Mouse (Mus musculus) heart, postnatal 0 days (tissue): ENCODE measurements around the gene Id1. TPM values are rescaled to one million over a fixed set of nuclear protein-coding genes. Genes with fewer than 3 reads are reported as not detected.

Experiments used
- ATAC-seq: fragments of 200-750 bp; cut with Nextera tagmentation; 2 replicates; pipeline ENCODE4 v1.8.0; 2017; ENCODE audit warnings: low read depth, moderate number of reproducible peaks, moderate library complexity; ENCODE audit not compliant: insufficient read depth
- DNase-seq: peaks from one replicate; pipeline ENCODE4 v3.0.0-alpha.2; 2016; ENCODE audit warnings: low spot score
- H3K27ac ChIP-seq: fragments of 300-500 bp; sonication (generic); 2 replicates; pipeline ENCODE4 v1.5.1; 2014; ENCODE audit warnings: low read depth, mild to moderate bottlenecking
- H3K27me3 ChIP-seq: fragments of 300-500 bp; sonication (generic); 2 replicates; pipeline ENCODE4 v1.6.1; 2014; ENCODE audit warnings: low read length, mixed read lengths; ENCODE audit not compliant: control insufficient read depth, insufficient read depth
- H3K36me3 ChIP-seq: fragments of 300-500 bp; sonication (generic); replicated peaks from 2 replicates; pipeline ENCODE4 v1.6.1; 2014; ENCODE audit warnings: low read length, mixed read lengths; ENCODE audit not compliant: control insufficient read depth, insufficient read depth
- H3K4me1 ChIP-seq: fragments of 300-500 bp; sonication (generic); 2 replicates; pipeline ENCODE4 v1.6.1; 2014; ENCODE audit warnings: antibody characterized with exemption; ENCODE audit not compliant: control insufficient read depth, insufficient read depth
- H3K4me2 ChIP-seq: fragments of 300-500 bp; sonication (generic); 2 replicates; pipeline ENCODE4 v1.6.1; 2014; ENCODE audit warnings: low read depth, mild to moderate bottlenecking, low read length, moderate library complexity
- H3K4me3 ChIP-seq: fragments of 300-500 bp; sonication (generic); 2 replicates; pipeline ENCODE4 v1.5.1; 2014; ENCODE audit warnings: low read depth, low read length
- H3K9ac ChIP-seq: fragments of 300-500 bp; sonication (generic); replicated peaks from 2 replicates; pipeline ENCODE4 v1.6.1; 2014; ENCODE audit warnings: low read depth, low read length, mixed read lengths
- H3K9me3 ChIP-seq: fragments of 300-500 bp; sonication (generic); replicated peaks from 2 replicates; pipeline ENCODE4 v1.6.1; 2016; ENCODE audit warnings: low read length; ENCODE audit not compliant: control insufficient read depth
- CTCF ChIP-seq: IDR thresholded peaks from 2 replicates; pipeline ENCODE4 v1.5.1; 2016; ENCODE audit warnings: antibody characterized with exemption, control low read depth, low read depth
- EP300 ChIP-seq: IDR thresholded peaks from 2 replicates; pipeline ENCODE4 v1.6.1; 2016; ENCODE audit warnings: antibody characterized with exemption, low read depth
- WGBS: fragments of 180-500 bp; shearing (Covaris S2); extraction: QIAGEN DNeasy Blood & Tissue Kit; methylation state at CpG from one replicate; pipeline ENCODE4 v1.1.7; 2014; 5-methylcytosine and 5-hydroxymethylcytosine counted together
- polyA plus RNA-seq: library from polyadenylated mRNA; unstranded; fragments of >200 nt; fragmentation: Nextera tagmentation; extraction: Ambion mirVana; gene quantifications from 2 replicates; pipeline ENCODE4 v1.2.1, GENCODE M21; 2015
- total RNA-seq: library from RNA; depleted of rRNA; stranded (reverse); fragments of >200 nt; gene quantifications from 2 replicates; pipeline ENCODE4 v1.2.3, GENCODE M21; 2014; ENCODE audit warnings: low replicate concordance

Gene Id1
- total and polyA plus RNA-seq, 2 experiments from 2014 or later = 46.7 to 188 TPM

DNA sequence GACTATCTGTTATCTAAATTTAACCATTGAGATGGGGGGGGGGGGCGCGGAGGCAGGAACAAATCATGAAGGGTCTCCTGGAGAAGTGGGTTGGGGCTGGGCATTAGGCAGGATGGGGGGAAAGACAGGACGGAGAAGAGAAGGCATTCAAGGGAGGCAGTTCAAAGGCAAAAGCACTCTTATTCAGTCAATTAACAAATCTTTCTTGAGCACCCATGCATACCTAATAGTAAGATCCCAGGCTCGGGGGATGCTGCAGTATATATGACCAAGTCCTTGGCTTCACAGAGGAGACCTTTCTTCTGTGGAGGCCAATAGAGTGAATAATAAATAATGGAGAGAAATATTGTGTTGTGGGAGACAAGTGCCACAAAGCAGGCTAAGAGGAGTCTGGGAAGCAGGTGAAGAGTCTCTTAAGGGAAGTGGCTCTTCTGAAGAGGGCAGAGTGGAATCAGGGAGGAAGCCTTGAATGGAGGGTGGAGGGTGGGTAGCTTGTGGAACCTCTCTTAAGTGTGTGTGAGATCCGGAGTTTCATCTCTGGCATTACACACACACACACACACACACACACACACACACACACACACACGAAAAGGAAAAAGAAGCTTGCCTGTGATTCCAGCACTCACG lies 29.1 kb downstream of the Id1 start:
- DNase-seq (no peak), ATAC-seq (no peak)
- Histone ChIP-seq H3K4me2 (no peak overlapping the region), H3K4me3 (no peak overlapping the region), H3K9me3 (no peaks in the 10 kb centered on the region), H3K9ac (no peak overlapping the region), H3K4me1 (peaks cover 3% of the 10 kb centered on the region), H3K36me3 (no peaks in the 10 kb centered on the region), H3K27me3 (no peaks in the 10 kb centered on the region), H3K27ac (no peak overlapping the region; the same call in 1 of the 2 replicates)
- TF ChIP-seq EP300 (no peak), CTCF (no peak)
- WGBS = 27% methylated on average over 7 of the region's 7 CpGs

DNA sequence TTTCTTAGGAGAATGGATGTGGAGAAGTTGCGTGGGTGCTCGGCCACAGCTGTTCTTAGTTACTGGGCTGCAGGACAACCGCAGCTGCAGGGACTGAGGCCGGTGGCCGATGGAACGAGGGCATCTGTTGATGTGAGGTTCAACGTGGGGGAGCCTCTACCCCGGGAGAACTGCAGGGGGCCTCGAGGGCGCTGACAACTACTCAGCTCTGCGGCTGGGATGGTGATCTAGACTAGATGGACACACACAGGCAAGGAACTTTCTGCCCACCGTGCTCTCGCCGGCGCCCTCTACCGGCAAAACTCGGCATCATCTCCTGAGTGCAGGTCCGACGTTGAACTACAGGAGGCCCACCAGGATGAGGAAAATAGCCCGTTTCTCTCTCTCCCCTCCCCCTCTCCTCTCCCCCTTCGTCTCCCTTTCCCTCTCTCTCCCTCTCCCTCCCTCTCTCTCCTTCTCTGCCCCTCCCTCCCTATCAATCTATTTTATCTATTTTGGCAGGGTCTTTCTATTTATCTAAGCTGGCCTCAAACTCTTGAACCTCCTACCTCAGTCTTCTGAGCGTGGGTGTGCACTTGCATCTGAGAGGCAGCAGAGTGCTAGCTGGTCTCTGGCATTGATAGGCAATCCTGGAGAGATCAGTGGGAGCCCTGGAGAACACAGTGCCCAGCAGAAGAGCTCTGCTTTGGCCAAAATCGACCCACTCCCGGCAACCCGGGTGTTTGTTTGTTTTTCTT lies 30.5 kb downstream of the Id1 start:
- peak overlapping the region; percentile 36 for H3K27ac ChIP-seq
- peaks cover 3% of the 10 kb centered on the region for H3K4me1 ChIP-seq
- DNase-seq = peak; percentile 79
- WGBS = 15% methylated on average over 25 of the region's 25 CpGs
- H3K9ac ChIP-seq = no peak overlapping the region
- H3K9me3 ChIP-seq = no peaks in the 10 kb centered on the region
- peak; percentile 80 for ATAC-seq
- H3K4me2 ChIP-seq = peak overlapping the region; percentile 20; the same call in 1 of the 2 replicates
- TF ChIP-seq CTCF (peak; percentile 92), EP300 (peak; percentile 56; the same call in 1 of the 2 replicates)
- H3K4me3 ChIP-seq = no peak overlapping the region
- H3K27me3 ChIP-seq = no peaks in the 10 kb centered on the region
- H3K36me3 ChIP-seq = no peaks in the 10 kb centered on the region

DNA sequence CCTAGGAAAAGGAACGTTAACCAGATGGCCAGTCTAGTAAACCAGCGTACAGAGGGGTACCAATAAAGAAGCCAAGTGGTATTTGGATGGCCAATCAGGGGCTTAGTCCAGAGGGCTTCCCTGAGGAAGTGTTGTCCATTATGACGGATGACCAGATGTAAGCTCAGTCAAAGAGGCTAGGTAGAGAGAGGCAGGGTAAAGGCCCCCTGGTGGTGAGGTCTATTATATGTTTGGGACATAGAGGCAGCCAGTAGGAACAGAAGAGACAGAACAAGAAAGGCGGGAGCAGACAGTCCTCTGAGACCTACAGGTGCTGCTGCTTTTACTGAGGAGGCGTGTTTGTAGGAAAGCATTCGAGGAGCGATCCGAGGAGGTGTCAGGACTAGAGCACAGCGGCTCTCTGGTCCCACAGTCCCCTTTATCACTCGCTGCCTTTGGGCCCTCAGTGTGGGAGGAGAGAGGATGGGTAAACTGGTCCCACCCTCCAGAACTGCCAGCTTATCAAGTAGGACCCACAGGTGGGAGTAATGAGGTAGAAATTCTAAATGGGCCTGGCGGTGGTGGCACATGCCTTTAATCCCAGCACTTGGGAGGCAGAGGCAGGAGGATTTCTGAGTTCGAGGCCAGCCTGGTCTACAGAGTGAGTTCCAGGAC lies 31.7 kb downstream of the Id1 start:
- no peaks in the 10 kb centered on the region for H3K36me3 ChIP-seq
- H3K27ac ChIP-seq = no peak overlapping the region
- H3K4me1 ChIP-seq = peaks cover 3% of the 10 kb centered on the region
- H3K4me3 ChIP-seq = no peak overlapping the region
- no peaks in the 10 kb centered on the region for H3K27me3 ChIP-seq
- H3K4me2 ChIP-seq = no peak overlapping the region
- 60% methylated on average over 12 of the region's 12 CpGs for WGBS
- DNase-seq (no peak), ATAC-seq (0 out of 2 replicates have a peak, but pooled peaks have one; percentile 15)
- H3K9me3 ChIP-seq = no peaks in the 10 kb centered on the region
- TF ChIP-seq EP300 (no peak), CTCF (peak; percentile 59)
- H3K9ac ChIP-seq = no peak overlapping the region

DNA sequence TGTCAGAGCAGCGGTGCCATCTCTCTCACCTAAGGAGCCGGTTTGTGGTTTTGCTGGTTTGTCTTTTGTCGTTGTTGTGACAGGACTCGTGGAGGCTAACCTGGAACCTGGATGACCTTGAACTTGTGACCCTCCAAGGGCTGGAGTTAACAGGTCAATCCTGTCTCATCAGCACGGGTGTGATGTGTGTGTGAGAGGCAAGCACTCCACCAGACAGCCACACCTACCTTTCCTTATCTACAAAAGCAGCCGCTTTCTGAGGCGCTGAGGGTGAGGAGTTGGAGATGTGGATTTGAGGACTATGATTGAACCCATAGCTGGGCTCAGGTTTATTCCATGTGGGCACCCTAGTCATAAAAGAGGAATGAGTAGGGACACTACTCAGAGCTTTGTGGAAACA lies 33.6 kb downstream of the Id1 start:
- no peaks in the 10 kb centered on the region for H3K4me1 ChIP-seq
- H3K36me3 ChIP-seq = no peaks in the 10 kb centered on the region
- H3K9me3 ChIP-seq = no peaks in the 10 kb centered on the region
- H3K27me3 ChIP-seq = no peaks in the 10 kb centered on the region
- H3K4me3 ChIP-seq = no peak overlapping the region
- ATAC-seq (no peak), DNase-seq (no peak)
- whole genome bisulfite sequencing = 59% methylated on average over 7 of the region's 7 CpGs
- H3K9ac ChIP-seq = no peak overlapping the region
- H3K4me2 ChIP-seq = no peak overlapping the region
- no peak overlapping the region for H3K27ac ChIP-seq
- TF ChIP-seq EP300 (no peak), CTCF (no peak)

DNA sequence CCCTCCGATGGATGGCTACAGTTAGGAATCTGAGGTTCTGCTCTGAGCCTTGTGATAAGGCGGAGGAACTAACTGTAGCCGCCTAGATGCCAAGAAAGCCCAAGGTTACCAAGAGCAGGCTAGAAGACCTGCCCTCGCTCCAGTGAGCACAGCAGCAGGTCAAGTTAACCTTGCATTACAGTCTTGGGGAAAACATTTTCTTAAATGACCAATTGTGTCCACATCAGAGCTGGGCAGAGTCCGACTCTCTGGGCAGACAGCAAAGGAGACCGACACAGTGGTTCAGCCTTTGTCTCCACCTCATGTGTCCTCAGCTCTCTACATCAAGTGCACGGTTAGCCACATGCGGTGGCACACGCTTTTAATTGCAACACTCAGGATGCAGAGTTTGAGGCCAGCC lies 35.5 kb downstream of the Id1 start:
- DNase-seq (no peak), ATAC-seq (no peak)
- Histone ChIP-seq H3K27me3 (no peaks in the 10 kb centered on the region), H3K4me3 (no peak overlapping the region), H3K36me3 (no peaks in the 10 kb centered on the region), H3K9me3 (no peaks in the 10 kb centered on the region), H3K27ac (no peak overlapping the region), H3K4me2 (no peak overlapping the region), H3K4me1 (no peaks in the 10 kb centered on the region), H3K9ac (no peak overlapping the region)
- TF ChIP-seq CTCF = no peak
- WGBS = 81% methylated on average over 9 of the region's 9 CpGs
